Mouse (Mus musculus) right cerebral cortex, postnatal 14 days (tissue): ENCODE results near the gene Nme1.
"Not testable (repeated sequence)": the region's sequence is repeated elsewhere in the genome, so short reads cannot be mapped to it uniquely, and the experiment has no call there.

Experiments used
- DNase-seq: peaks from one replicate; pipeline ENCODE4 v3.0.0; 2022

Nme1 gene

DNA sequence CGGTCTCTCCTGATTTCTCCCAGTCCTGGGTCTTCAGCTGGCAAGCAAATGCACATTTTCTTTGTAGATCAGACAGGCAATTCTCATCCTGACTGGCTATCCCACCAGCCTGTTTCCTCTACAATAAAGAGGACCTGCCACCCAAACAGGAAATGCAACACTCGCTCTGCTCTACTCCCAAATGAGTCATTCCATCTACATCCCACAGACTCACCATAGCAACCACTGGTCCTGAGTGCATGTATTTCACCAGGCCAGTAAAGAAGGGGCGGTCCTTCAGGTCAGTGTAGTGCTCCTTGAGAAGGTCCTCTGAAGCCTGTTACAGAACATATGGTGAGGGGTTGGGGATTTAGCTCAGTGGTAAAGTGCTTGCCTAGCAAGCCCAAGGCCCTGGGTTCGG lies 5.3 kb downstream of the Nme1 start:
- no peak for DNase-seq

DNA sequence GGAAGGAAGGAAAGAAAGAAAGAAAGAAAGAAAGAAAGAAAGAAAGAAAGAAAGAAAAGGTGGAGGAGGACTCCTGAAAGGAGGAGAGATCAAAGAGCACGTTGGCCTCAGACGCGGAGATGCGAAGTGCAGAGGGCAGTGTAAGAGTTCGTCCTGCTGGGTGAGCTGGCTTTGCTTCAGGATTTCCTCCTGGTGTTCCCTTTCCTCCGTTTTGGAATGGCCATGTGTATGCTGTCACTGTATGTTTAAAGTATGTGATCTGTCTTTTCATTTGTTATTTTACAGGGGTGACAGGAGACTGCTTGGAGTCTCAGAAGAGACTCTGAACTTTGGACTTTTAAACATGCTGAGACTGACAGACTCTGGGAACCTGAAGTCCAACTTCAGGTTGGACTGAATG lies 6.8 kb downstream of the Nme1 start:
- DNase-seq = no peak

DNA sequence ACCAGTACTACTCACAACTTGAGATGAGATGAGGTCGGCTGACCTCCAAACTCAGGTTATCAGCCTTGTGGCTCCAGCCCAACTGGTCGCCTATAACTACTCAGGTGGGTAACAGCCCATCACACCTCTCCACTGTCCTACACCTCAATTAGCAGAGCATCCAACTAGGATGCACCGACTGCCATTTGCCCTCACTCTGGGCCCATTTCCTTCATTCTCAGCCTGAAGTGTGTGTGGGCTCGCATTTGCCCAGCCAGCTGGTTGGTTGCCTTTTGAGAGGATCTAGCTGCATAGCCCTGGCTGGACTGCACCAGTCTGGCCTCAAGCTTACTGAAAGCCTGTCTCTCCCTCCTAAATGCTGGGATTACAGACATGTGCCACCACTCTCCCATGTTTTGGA lies 10.6 kb downstream of the Nme1 start:
- DNase-seq = no peak

DNA sequence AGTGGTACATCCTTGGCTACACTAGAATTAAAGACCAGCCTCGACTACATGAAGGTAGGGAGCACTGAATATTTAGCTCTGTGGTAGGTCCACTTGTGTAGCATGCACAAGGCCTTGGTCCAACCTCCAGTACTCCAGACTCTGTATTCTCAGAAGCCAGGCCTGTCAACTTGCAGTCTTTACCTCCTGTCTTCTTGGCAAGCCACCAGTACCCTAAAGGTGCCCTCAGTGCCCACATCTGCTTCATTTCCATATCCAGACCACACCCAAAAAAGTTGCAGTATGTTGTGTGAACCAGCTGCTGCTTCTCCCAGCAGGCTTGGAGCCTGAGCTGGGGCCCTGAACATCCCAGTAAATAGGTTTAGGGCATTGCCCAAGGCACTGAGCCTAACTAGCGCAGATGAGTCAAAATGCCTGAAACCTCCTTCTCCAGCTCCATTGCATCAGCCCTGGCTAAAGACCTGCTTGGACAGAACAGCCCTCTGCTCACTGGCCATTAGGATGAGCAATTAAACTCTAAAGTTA lies 11.2 kb downstream of the Nme1 start:
- no peak for DNase-seq

DNA sequence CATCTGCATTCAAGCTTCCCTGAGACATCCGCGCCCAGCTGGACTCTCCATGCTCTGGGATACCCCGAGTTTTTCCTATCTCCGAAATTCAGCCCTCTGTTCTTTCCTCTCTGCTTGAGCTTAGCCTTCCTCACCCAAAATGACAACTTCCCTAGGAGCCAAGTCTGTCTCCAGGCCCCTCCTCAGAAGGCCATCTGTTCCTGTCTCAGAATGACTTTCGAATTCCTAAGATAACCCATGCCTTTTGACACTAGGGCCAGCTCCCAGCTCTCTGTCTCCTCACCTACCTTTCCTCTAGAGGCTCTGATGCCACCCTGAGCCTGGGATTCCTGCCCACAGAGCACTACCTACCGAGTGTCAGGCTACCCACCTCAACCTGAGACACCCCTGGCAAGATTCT lies 12.2 kb downstream of the Nme1 start, which contains the start of gene Nme2:
Gene Nme2 (minus strand): TSS at position 101 of the 400 bp plus-strand sequence.
- DNase-seq = no peak

DNA sequence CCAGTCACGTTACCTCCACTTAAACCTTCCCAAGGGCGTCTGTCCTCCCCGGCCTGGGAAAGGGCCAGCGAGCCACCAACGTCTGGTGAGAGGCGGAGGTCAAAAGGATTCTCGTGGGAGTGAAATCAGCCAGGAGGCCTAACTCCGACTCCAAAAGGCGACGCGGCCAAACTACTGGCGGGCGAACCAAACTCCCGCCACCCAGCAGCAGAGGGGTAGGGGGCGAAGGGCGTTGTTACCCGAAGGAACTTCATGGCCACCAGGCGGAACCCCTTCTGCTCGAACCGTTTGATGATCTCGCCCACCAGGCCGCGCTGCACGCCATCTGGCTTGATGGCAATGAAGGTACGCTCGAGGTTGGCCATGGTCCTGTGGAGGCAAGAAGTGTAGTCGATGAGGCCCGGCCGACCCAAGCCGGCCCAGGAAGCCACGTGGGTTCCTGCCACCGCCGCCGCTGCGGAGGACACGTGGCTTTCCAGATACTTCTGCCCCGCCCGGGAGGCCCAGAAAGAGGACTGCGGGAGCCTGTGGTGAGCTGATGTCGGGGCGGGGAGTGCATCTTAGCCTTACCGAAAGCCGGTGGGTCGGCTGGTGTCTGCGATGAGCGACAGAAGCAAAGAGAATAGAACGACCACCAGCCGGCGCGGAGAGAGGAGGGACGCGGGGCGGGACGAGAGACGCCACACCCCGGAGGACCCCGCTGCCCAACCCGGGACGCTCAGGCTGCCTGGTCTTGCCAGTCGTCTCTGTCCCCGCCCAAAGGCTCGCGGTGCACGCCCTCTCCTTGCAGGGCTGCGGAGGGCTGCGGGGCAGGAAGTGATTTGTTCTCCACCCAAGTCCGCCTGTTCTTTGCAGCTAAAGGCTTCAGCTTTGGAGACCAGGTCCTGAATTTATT lies 12.8 kb downstream of the Nme1 start:
- peak; percentile 87 for DNase-seq

DNA sequence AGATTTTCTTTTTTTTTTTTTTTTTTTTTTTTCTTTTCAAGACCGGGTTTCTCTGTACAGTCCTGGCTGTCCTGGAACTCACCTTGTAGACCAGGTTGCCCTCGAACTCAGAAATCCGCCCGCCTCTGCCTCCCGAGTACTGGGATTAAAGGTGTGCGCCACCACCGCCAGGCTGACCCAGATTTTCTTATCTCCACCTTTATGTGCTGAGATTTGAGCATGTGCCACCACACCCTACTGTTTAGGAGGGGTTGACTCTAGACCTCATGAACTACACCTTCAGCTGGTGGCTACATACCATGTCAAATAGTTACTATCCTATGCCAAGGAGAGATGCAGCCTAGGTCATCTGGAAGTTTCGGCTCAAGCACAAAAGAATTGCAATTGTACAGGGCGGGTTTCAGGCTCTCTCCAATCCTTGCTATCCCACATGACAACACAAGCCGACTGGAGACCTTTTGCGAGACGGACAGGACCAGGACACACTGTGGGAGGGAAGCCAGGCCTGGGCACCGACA lies 13.5 kb downstream of the Nme1 start:
- no peak for DNase-seq

DNA sequence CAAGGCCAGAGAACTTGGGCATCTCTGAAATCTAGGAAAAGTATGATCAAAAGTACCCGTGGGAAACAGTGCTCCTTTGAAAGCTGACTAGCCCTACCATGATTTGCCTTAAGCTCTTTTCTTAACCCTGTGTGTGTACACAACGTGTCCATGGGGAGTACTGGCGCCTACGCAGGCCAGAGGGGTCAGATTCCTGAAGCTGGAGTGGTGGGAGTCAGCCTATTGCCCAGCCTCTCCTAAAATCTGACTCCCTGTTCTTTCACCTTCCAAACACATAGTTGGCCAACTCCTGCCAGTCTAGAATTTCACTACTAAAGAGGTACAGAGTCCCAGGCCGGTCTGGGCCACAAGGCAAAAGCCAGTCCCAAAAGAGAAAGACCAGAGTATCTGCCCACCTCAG lies 15.9 kb downstream of the Nme1 start:
- no peak for DNase-seq

DNA sequence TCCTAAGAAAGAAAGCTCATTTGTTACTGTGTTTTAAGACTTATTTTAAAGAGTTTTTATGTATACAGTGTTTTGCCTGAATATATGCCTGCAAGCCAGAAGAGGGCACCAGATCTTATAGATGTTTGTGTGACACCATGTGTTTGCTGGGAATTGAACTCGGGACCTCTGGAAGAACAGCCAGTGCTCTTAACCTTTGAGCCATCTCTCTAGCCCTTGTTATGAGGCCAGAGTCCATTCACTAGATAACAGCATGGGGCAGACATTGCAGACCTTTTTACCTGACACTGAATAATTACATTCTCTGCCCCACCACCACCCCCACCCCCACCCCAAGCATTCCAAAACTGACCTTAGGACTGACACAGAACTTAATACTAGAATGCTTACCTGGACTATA lies 18.3 kb downstream of the Nme1 start:
- DNase-seq = no peak

DNA sequence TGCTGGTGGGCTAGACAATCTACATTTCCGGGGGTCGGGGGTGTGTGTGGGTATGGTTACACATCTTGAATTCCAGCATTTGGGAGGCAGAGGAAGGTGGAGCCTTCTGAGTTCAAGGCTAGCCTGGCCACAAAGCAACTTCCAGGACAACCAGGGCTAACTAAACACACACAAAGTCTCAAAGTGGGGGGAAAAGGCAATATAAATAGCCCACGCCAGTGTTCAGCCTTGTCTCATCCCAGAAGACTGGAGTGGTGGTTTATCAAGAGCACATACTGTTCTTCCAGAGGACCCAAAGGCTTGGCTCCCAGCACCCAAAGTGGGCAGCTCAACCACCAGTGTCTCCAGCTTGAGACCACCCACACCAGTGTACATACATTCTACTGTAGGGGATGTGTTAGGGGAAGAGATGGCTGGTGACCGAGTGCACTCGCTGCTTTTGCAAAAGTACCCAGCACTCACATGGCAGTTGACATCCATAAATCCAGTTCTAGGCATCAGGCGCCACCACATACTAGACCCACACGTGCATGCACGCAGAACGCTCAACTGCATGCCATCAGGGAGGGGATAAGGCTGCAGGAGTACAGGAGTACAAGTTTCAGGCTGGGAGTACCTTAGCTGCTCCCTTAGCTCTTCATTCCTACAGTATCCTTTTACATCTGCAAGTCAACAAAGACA lies 19.3 kb downstream of the Nme1 start:
- no peak for DNase-seq

DNA sequence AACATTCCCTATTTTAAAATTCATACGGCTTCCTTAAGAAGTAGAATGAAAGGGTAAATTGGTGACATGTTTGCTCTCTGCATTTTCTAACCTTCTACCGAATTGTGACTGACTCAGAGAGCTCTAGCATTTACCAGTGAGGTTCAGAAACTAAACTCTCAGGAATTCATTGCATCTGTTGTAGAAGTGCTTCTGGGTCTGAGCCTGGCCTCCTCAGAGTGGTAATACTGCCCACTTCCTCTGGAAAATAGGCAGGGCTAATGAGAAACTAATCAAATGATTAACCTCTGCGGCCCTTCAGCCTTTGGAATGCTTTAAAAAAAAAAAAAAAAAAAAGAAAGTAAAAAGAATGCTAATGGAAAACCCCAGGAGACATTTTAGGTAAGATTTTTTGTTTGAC lies 23.3 kb downstream of the Nme1 start:
- DNase-seq = no peak

DNA sequence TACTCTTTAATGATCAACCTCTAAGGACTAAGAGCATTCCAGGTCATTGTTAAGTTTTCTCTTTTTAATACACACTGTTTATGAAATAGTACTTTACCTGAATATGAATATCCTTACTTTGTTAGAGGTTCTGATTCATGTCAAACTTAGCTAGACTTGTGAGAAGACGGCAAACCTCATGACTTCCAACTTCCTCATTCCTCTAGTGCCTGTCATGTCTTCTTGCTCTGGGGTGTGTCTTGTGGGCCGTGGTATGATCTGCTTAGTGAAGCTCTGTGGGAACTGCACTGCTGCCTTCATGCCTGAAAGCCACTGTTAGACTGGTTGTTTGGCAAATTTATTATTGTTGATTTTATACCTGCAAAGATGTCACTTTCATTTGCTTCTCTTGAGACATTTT lies 27.4 kb downstream of the Nme1 start:
- no peak for DNase-seq

DNA sequence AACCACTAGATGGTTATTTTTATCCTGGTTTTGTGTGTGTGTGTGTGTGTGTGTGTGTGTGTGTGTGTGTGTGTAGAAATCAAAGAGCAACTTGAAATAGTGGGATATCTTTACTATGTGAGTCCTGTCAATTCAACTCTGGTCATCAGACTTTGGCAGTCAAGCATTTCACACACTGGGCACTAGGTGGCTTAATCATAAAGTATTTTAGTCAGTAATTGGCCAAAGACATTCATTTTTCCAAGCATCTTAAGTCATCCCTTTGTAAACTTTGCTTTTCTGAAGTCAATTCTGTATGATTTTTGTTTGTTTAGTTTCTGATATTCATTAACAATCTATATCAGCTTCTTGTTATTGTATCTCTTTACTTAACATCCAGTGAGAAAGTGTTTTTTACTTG lies 39.2 kb downstream of the Nme1 start:
- no peak for DNase-seq

DNA sequence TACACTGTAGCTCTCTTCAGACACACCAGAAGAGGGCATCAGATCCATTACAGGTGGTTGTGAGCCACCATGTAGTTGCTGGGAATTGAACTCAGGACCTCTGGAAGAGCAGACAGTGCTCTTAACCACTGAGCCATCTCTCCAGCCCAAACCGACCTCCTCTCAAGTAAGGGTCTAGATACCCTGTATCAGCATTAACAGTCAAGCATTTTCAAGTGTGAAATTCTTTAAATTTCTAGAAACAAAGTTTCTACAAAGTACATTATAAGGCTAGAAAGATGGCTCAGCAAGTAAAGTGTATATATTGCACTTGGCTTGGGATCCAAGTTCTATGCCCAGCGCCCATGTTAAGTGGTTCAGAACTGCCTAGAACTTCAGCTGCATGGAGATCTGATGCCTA lies 53.3 kb downstream of the Nme1 start:
- DNase-seq = not testable (repeated sequence)

DNA sequence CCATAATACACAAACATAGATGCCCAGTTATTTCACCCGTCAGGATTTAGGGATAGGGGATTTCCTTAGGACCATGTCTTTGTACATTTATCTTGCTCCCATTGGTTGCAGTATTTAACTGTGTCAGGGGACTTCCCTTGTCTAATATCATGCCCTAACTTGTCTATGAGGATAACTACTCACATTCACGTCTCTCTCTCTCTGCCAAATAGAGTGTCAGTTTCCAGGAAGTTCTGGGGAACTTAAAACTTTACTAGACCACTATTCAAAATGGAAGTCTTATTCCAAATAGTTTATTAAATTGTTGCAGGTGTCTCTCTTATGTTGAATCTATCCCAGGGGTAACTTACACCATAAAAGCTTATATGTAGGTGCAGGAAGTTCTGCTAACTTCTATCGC lies 56.7 kb downstream of the Nme1 start:
- DNase-seq = no peak

DNA sequence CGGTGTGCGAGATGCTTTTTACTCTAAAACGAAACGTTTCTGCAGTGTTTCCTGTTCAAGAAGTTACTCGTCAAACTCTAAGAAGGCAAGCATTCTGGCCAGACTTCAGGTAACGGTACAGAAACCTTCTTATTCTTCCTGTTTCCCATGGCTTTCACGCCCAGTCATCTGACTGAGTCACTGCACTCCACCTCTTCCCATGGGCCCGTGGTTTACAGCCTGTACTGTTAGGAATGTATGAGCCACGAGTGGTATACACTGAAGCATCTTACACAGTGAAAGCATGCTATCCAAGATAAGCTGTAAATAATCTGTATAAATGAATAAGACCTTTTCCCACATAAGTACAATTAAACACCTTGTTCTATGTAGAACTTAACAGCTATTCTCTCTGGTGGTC lies 59.5 kb downstream of the Nme1 start:
- no peak for DNase-seq

DNA sequence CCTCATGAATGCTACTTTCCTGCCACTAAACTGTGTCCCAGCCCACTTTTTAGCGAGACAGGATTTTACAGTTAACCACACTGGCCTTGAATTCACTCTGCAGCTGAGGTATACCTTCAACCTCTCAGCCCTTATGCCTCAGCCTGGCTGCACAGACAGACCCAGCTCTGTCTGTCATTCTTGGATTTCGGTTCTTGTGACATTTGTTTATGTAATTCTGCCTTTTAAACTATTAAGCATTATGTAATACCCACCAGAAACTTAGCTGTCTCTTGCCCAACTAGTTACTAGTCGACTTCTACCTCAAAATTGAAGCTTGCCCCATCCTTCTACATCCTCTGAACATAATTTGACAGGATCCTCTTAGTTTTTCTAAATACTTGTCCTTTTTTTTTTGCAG lies 60.5 kb downstream of the Nme1 start:
- no peak for DNase-seq
